Mouse (Mus musculus): ENCODE measurements around the gene Bri3bp. TPM values are rescaled to one million over a fixed set of nuclear protein-coding genes. Genes with fewer than 3 reads are reported as not detected.

Gene Bri3bp
- polyA plus RNA-seq (2017; shearing (Covaris generic)): 25.5 TPM

GRCm38 (mm10) chr5:125441234-125442114, at the start of gene Bri3bp:
Gene Bri3bp, plus strand, starts transcription at chr5:125441568.

GRCm38 (mm10) chr5:125433793-125434337, 7.5 kb upstream of the Bri3bp start, which contains the start of gene Dhx37:
Gene Dhx37, minus strand, starts transcription at chr5:125434121.

GRCm38 (mm10) chr5:125475601-125476285, 34.4 kb downstream of the Bri3bp start, which contains the start of gene Aacs:
Gene Aacs, plus strand, starts transcription at chr5:125475814.

Other genes starting within 250 kb of the Bri3bp start
- 10.8 TPM for gene Scarb1, start 100.5 kb upstream of the Bri3bp start, polyA plus RNA-seq (2017; shearing (Covaris generic))
- 15.1 TPM for gene Gm10382, start 52.2 kb upstream of the Bri3bp start, polyA plus RNA-seq (2017; shearing (Covaris generic))
- 4,411 TPM for gene Ubc, start 51.4 kb upstream of the Bri3bp start, polyA plus RNA-seq (2017; shearing (Covaris generic))
- gene Dhx37, start 7.4 kb upstream of the Bri3bp start, polyA plus RNA-seq (2017; shearing (Covaris generic)): 9.6 TPM
- 35.0 TPM for gene Aacs, start 34.2 kb downstream of the Bri3bp start, polyA plus RNA-seq (2017; shearing (Covaris generic))
- gene Tmem132b, start 90.2 kb downstream of the Bri3bp start, polyA plus RNA-seq (2017; shearing (Covaris generic)): not detected

Data from effector memory CD4-positive, alpha-beta T cell, adult 5 months (primary cell).